8 mouse cellular contexts compared by ENCODE assay signal in the genomic region with DNA sequence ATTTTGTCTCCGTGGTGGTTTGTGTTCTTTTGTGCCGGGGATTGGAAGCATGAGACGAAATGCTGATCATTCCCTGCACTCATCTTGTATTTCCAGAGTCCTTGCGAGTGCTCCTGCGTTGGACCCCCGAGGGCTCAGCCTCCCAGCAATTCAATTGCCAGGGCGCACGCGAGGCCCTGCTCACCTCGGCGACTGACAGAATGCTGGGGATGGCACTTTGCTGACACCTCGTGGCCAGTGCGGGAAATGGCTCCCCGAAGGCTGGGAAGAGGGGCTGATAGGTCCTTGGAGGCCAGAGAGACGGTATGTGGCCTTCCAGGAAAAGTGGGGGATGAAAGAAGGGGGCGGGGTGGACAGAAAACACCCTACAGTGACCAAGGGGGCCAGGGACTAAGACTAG. TPM values are rescaled to one million over a fixed set of nuclear protein-coding genes. Genes with fewer than 3 reads are reported as not detected.
A peak's percentile ranks its signal among the peaks of the same experiment; 100 is the strongest.
DNase-seq lines count a peak whose midpoint lies in the region; ATAC-seq and TF ChIP-seq lines count a peak whose summit lies in the region.

No protein-coding gene starts in this region.

- peak; percentile 74 to 77 for DNase-seq in B cell, adult 2 months
- peak; percentile 83 for DNase-seq in adrenal gland, postnatal 25 days
- peak; percentile 80 for DNase-seq in embryonic facial prominence, embryonic 11.5 days (ENCODE audit: low spot score)
- DNase-seq in heart, adult 9 months (ENCODE audit: low spot score in 2 of 2) = peak; percentile 62 to 74
- DNase-seq in liver, adult 2 months (ENCODE audit: extremely low read depth, low read depth, low spot score) = peak; percentile 18
- DNase-seq in neural tube, embryonic 11.5 days (ENCODE audit: low spot score) = peak; percentile 88
- peak; percentile 55 for DNase-seq in testis, postnatal 14 days (ENCODE audit: low spot score)

- H3K36me3 ChIP-seq in embryonic facial prominence, embryonic 11.5 days (replicated peaks; ENCODE audit: control insufficient read depth, insufficient read depth, low read depth, low read length) = no peaks in the 10 kb centered on the region
- H3K36me3 ChIP-seq in kidney, embryonic 14.5 days (ENCODE audit: control insufficient read depth, insufficient read depth, low read length) = no peaks in the 10 kb centered on the region
- no peaks in the 10 kb centered on the region for H3K36me3 ChIP-seq in liver, adult 2 months (ENCODE audit: control insufficient read depth, insufficient read depth, low read length)
- H3K36me3 ChIP-seq in neural tube, embryonic 11.5 days (ENCODE audit: control insufficient read depth, insufficient read depth, low read length) = no peaks in the 10 kb centered on the region

- no peak for TF ChIP-seq POLR2A in liver, adult 2 months (IDR thresholded peaks at IDR 0.05; ENCODE audit: extremely low read depth, insufficient read depth, low read length)

- H3K9ac ChIP-seq in embryonic facial prominence, embryonic 11.5 days (replicated peaks; ENCODE audit: low read length) = no peak overlapping the region
- H3K9ac ChIP-seq in kidney, embryonic 14.5 days (ENCODE audit: low read depth, low read length) = no peak overlapping the region
- H3K9ac ChIP-seq in liver, adult 2 months (ENCODE audit: low read depth, low read length) = no peak overlapping the region
- H3K9ac ChIP-seq in neural tube, embryonic 11.5 days (ENCODE audit: low read length) = no peak overlapping the region

- peak; percentile 57; the same call in 1 of the 2 replicates for ATAC-seq in embryonic facial prominence, embryonic 11.5 days (replicated peaks; ENCODE audit: insufficient number of reproducible peaks, low FRiP score, low TSS enrichment, low read depth)
- peak; percentile 53 for ATAC-seq in kidney, embryonic 14.5 days (ENCODE audit: low FRiP score, low TSS enrichment)
- no peak for ATAC-seq in neural tube, embryonic 11.5 days (ENCODE audit: insufficient read depth, low FRiP score, low TSS enrichment)

- no peaks in the 10 kb centered on the region for H3K79me2 ChIP-seq in liver, adult 2 months (ENCODE audit: control insufficient read depth, insufficient read depth, low read length)

- H3K4me2 ChIP-seq in embryonic facial prominence, embryonic 11.5 days (ENCODE audit: low read depth, low read length) = no peak overlapping the region
- H3K4me2 ChIP-seq in kidney, embryonic 14.5 days (replicated peaks; ENCODE audit: low read depth, low read length) = no peak overlapping the region
- H3K4me2 ChIP-seq in neural tube, embryonic 11.5 days (ENCODE audit: low read depth) = no peak overlapping the region

- no peak overlapping the region for H3K4me3 ChIP-seq in embryonic facial prominence, embryonic 11.5 days (ENCODE audit: low read depth, low read length)
- no peak overlapping the region for H3K4me3 ChIP-seq in kidney, embryonic 14.5 days (ENCODE audit: low read length)
- no peak overlapping the region for H3K4me3 ChIP-seq in liver, adult 2 months (ENCODE audit: insufficient read depth, low read depth, low read length)
- H3K4me3 ChIP-seq in neural tube, embryonic 11.5 days (ENCODE audit: low read depth, low read length) = no peak overlapping the region

- peak; percentile 99 for TF ChIP-seq CTCF in liver, adult 2 months (IDR thresholded peaks at IDR 0.05; ENCODE audit: low read depth, low read length)

- 5% methylated on average over 16 of the region's 16 CpGs for WGBS in embryonic facial prominence, embryonic 11.5 days
- 4% methylated on average over 16 of the region's 16 CpGs for WGBS in kidney, embryonic 14.5 days
- 6% methylated on average over 16 of the region's 16 CpGs for WGBS in liver, adult 2 months
- WGBS in neural tube, embryonic 11.5 days = 6% methylated on average over 16 of the region's 16 CpGs

- no peaks in the 10 kb centered on the region for H3K4me1 ChIP-seq in embryonic facial prominence, embryonic 11.5 days (ENCODE audit: control insufficient read depth, insufficient read depth, low read length)
- H3K4me1 ChIP-seq in kidney, embryonic 14.5 days (ENCODE audit: control insufficient read depth, insufficient read depth, low read length) = no peaks in the 10 kb centered on the region
- no peaks in the 10 kb centered on the region for H3K4me1 ChIP-seq in liver, adult 2 months (ENCODE audit: control insufficient read depth, insufficient read depth, low read length)
- H3K4me1 ChIP-seq in neural tube, embryonic 11.5 days (ENCODE audit: control insufficient read depth, insufficient read depth, low read length) = no peaks in the 10 kb centered on the region

- no peak overlapping the region for H3K27ac ChIP-seq in embryonic facial prominence, embryonic 11.5 days (replicated peaks; ENCODE audit: low read depth, low read length)
- no peak overlapping the region for H3K27ac ChIP-seq in kidney, embryonic 14.5 days (ENCODE audit: low read depth, low read length)
- no peak overlapping the region for H3K27ac ChIP-seq in liver, adult 2 months (replicated peaks; ENCODE audit: insufficient read depth, low read depth, low read length)
- no peak overlapping the region for H3K27ac ChIP-seq in neural tube, embryonic 11.5 days (ENCODE audit: low read depth, low read length)

- peaks cover 2% of the 10 kb centered on the region; the same call in 1 of the 2 replicates for H3K27me3 ChIP-seq in embryonic facial prominence, embryonic 11.5 days (ENCODE audit: control insufficient read depth, insufficient read depth, low read length)
- H3K27me3 ChIP-seq in kidney, embryonic 14.5 days (ENCODE audit: control insufficient read depth, insufficient read depth, low read length) = no peaks in the 10 kb centered on the region; the same call in 1 of the 2 replicates
- H3K27me3 ChIP-seq in liver, adult 2 months (ENCODE audit: control insufficient read depth, insufficient read depth, low read length) = no peaks in the 10 kb centered on the region
- no peaks in the 10 kb centered on the region for H3K27me3 ChIP-seq in neural tube, embryonic 11.5 days (ENCODE audit: control insufficient read depth, insufficient read depth, low read length)

- no peaks in the 10 kb centered on the region for H3K9me3 ChIP-seq in embryonic facial prominence, embryonic 11.5 days (replicated peaks; ENCODE audit: control insufficient read depth, low read length)
- H3K9me3 ChIP-seq in kidney, embryonic 14.5 days (ENCODE audit: control insufficient read depth, low read length) = no peaks in the 10 kb centered on the region
- H3K9me3 ChIP-seq in neural tube, embryonic 11.5 days (ENCODE audit: control insufficient read depth, low read length) = no peaks in the 10 kb centered on the region

RNA-seq across cellular contexts. Expression of gene Crybb2, which starts 15.6 kb away (rescaled TPM):
- total RNA-seq in adrenal gland, postnatal 25 days (2021) = not detected in 2 replicates
- not detected in 2 replicates for polyA plus RNA-seq in embryonic facial prominence, embryonic 11.5 days (2014; fragmentation: Nextera tagmentation; extraction: Ambion mirVana)
- not detected in 2 replicates for polyA plus RNA-seq in kidney, embryonic 14.5 days (2014; fragmentation: Nextera tagmentation; extraction: Ambion mirVana)
- not detected in 2 replicates for total RNA-seq in liver, adult 2 months (2014; rRNA removed)
- not detected in 2 replicates for polyA plus RNA-seq in liver, adult 2 months (2012; rRNA removed)
- polyA plus RNA-seq in neural tube, embryonic 11.5 days (2014; fragmentation: Nextera tagmentation; extraction: Ambion mirVana) = not detected in 2 replicates

RNA-seq across cellular contexts. Expression of gene Crybb3, which starts 27.1 kb away (rescaled TPM):
- 0.70 TPM in 1 of 2 replicates, not detected in the other for total RNA-seq in adrenal gland, postnatal 25 days (2021)
- 4.0 and 20.8 TPM in 2 replicates for polyA plus RNA-seq in embryonic facial prominence, embryonic 11.5 days (2014; fragmentation: Nextera tagmentation; extraction: Ambion mirVana)
- polyA plus RNA-seq in kidney, embryonic 14.5 days (2014; fragmentation: Nextera tagmentation; extraction: Ambion mirVana) = 0.47 and 1.8 TPM in 2 replicates
- 0.27 and 2.3 TPM in 2 replicates for total RNA-seq in liver, adult 2 months (2014; rRNA removed)
- polyA plus RNA-seq in liver, adult 2 months (2012; rRNA removed) = 2.4 and 4.3 TPM in 2 replicates
- not detected in 2 replicates for polyA plus RNA-seq in neural tube, embryonic 11.5 days (2014; fragmentation: Nextera tagmentation; extraction: Ambion mirVana)

RNA-seq across cellular contexts. Expression of gene Grk3, which starts 38.7 kb away (rescaled TPM):
- total RNA-seq in adrenal gland, postnatal 25 days (2021) = 18.1 and 19.8 TPM in 2 replicates
- 2.7 and 5.0 TPM in 2 replicates for polyA plus RNA-seq in embryonic facial prominence, embryonic 11.5 days (2014; fragmentation: Nextera tagmentation; extraction: Ambion mirVana)
- polyA plus RNA-seq in kidney, embryonic 14.5 days (2014; fragmentation: Nextera tagmentation; extraction: Ambion mirVana) = 7.7 and 9.9 TPM in 2 replicates
- 4.0 and 4.1 TPM in 2 replicates for total RNA-seq in liver, adult 2 months (2014; rRNA removed)
- polyA plus RNA-seq in liver, adult 2 months (2012; rRNA removed) = 0.93 and 2.3 TPM in 2 replicates
- polyA plus RNA-seq in neural tube, embryonic 11.5 days (2014; fragmentation: Nextera tagmentation; extraction: Ambion mirVana) = 4.8 and 5.9 TPM in 2 replicates

Comparison
In these comparisons a context has a peak if more than half of its experiments do, and no peak if none do; other contexts are left out.
1. DNase-seq: peak in every context shown above with its lines; median percentile 88 in neural tube, embryonic 11.5 days; 83 in adrenal gland, postnatal 25 days; 80 in embryonic facial prominence, embryonic 11.5 days; 76 in B cell, adult 2 months; 68 in heart, adult 9 months; 55 in testis, postnatal 14 days; 18 in liver, adult 2 months.